Mouse (Mus musculus) thymus, adult 2 months (tissue): ENCODE data around the gene Gm6465. TPM values are rescaled to one million over a fixed set of nuclear protein-coding genes. Genes with fewer than 3 reads are reported as not detected.
"Not testable (repeated sequence)": the region's sequence is repeated elsewhere in the genome, so short reads cannot be mapped to it uniquely, and the experiment has no call there.

ENCODE experiments used
- DNase-seq: peaks from one replicate; pipeline ENCODE4 v3.0.0; 2021
- H3K27ac ChIP-seq: fragments of 200-500 bp; 2 replicates; pipeline ENCODE4 v1.5.1; 2012; ENCODE audit warnings: low read length, control low read depth; ENCODE audit not compliant: control insufficient read depth, insufficient read depth
- H3K27me3 ChIP-seq: fragments of 200-500 bp; 2 replicates; pipeline ENCODE4 v1.6.1; 2012; ENCODE audit warnings: mild to moderate bottlenecking, low read length, moderate library complexity, mixed read lengths; ENCODE audit not compliant: control insufficient read depth, insufficient read depth
- H3K36me3 ChIP-seq: fragments of 200-500 bp; 2 replicates; pipeline ENCODE4 v1.6.1; 2012; ENCODE audit warnings: mild to moderate bottlenecking, low read length, moderate library complexity; ENCODE audit not compliant: control insufficient read depth, insufficient read depth
- H3K4me1 ChIP-seq: fragments of 200-500 bp; replicated peaks from 2 replicates; pipeline ENCODE4 v1.6.1; 2012; ENCODE audit warnings: low read length; ENCODE audit not compliant: control insufficient read depth, insufficient read depth
- H3K4me3 ChIP-seq: fragments of 200-500 bp; 2 replicates; pipeline ENCODE4 v1.5.1; 2012; ENCODE audit warnings: mild to moderate bottlenecking, low read length, control low read depth, moderate library complexity; ENCODE audit not compliant: control insufficient read depth, insufficient read depth
- WGBS: fragments of 180-500 bp; shearing (Covaris S2); methylation state at CpG from one replicate; pipeline ENCODE4 v1.1.7; 2018; 5-methylcytosine and 5-hydroxymethylcytosine counted together
- polyA plus RNA-seq: library from polyadenylated mRNA; depleted of rRNA; stranded (reverse); fragments of >200 nt; gene quantifications from 2 replicates; pipeline ENCODE4 v1.2.3, GENCODE M21; 2012; rRNA removed

The Gm6465 gene
- not detected in 2 replicates for polyA plus RNA-seq

GRCm38 (mm10) chr5:11845239-11845638, at the start of gene Gm6465:
Gene Gm6465, plus strand, starts transcription at chr5:11845539.
- not testable (repeated sequence) for DNase-seq, H3K4me3 ChIP-seq, H3K4me1 ChIP-seq, H3K36me3 ChIP-seq, H3K27me3 ChIP-seq, H3K27ac ChIP-seq
- 85% methylated on average over 2 of the region's 2 CpGs for WGBS

DNA sequence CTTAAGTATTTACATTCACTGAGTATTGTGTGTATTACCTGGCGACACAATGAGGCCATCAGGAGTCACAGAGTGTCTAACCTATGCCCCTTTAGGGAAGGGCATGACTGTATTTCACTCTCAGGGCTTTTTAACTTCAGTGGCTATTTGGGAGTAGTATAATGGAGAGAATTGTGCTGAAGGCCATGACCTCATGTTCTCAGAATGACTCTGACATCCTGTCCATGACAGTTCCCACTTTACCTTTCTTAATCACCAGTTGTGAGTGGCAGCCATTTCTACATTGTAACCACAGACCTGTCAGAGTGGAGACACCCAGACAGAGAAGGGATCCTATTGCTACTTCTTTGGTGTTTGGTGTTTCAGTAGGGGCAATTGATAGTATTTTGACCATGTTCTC, 485 bp downstream of the Gm6465 start:
- H3K27ac ChIP-seq, DNase-seq, H3K4me1 ChIP-seq, H3K4me3 ChIP-seq, H3K36me3 ChIP-seq, H3K27me3 ChIP-seq: not testable (repeated sequence)
- 95% methylated on average over 1 of the region's 1 CpGs for WGBS

DNA sequence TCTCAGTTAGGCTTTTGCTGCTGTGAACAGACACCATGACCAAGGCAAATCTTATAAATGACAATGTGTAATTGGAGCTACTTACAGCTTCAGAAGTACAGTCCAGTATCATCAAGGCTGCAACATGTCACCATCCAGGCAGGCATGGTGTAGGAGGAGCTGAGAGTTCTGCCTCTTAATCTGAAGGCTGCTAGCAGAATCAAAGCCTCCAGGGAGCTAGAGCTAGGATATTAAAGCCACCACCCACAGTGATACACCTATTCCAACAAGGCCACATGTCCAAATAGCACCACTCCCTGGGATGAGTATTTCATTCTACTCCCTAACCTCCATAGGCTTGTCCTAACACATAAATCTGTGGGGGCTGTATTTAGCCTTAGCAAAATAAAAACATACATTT, 12.6 kb downstream of the Gm6465 start:
- H3K36me3 ChIP-seq, H3K4me1 ChIP-seq, DNase-seq, H3K27ac ChIP-seq, H3K27me3 ChIP-seq, H3K4me3 ChIP-seq: not testable (repeated sequence)

Other genes starting within 250 kb of the Gm6465 start
- not detected in 2 replicates for gene Gm8922, start 163.6 kb upstream of the Gm6465 start, polyA plus RNA-seq
- gene Gm8926, start 75.0 kb upstream of the Gm6465 start, polyA plus RNA-seq: 0.18 TPM in 1 of 2 replicates, not detected in the other
- not detected in 2 replicates for gene 4933402N22Rik, start 72.5 kb downstream of the Gm6465 start, polyA plus RNA-seq